Mouse (Mus musculus): ENCODE data around the gene Kif1a.

Gene Kif1a

GRCm38 (mm10) chr1:93026600-93026999 is 75.2 kb downstream of the Kif1a start:
- DNase-seq (ENCODE audit: low spot score in 2 of 2) = no peak

- no peak for DNase-seq (ENCODE audit: low spot score in 2 of 2)
Observed at GRCm38 (mm10) chr1:93020602-93021001, 81.1 kb downstream of the Kif1a start.

GRCm38 (mm10) chr1:93018716-93019115 is 83.0 kb downstream of the Kif1a start:
- DNase-seq (ENCODE audit: low spot score in 2 of 2) = no peak

GRCm38 (mm10) chr1:93015136-93015535 is 86.6 kb downstream of the Kif1a start:
- DNase-seq (ENCODE audit: low spot score in 2 of 2) = no peak

- DNase-seq (ENCODE audit: low spot score in 2 of 2) = peak; percentile 49 to 73
Observed at GRCm38 (mm10) chr1:93014460-93014859, 87.3 kb downstream of the Kif1a start.

- DNase-seq (ENCODE audit: low spot score in 2 of 2) = peak in 1 of 2 experiments; percentile 3
Observed at GRCm38 (mm10) chr1:93013367-93013766, 88.4 kb downstream of the Kif1a start.

- DNase-seq (ENCODE audit: low spot score in 2 of 2) = peak in 1 of 2 experiments; percentile 2
Observed at GRCm38 (mm10) chr1:93012103-93012585, 89.6 kb downstream of the Kif1a start.

- DNase-seq (ENCODE audit: low spot score in 2 of 2) = no peak
Observed at GRCm38 (mm10) chr1:93010731-93011130, 91.0 kb downstream of the Kif1a start.

GRCm38 (mm10) chr1:93009196-93009595 is 92.6 kb downstream of the Kif1a start:
- DNase-seq (ENCODE audit: low spot score in 2 of 2) = no peak

- no peak for DNase-seq (ENCODE audit: low spot score in 2 of 2)
Observed at GRCm38 (mm10) chr1:93006061-93006460, 95.7 kb downstream of the Kif1a start, which contains the start of gene Aqp12. TSS of gene Aqp12 (plus strand) at chr1:93006334.

GRCm38 (mm10) chr1:92992880-92993279 is 108.9 kb downstream of the Kif1a start:
- DNase-seq (ENCODE audit: low spot score in 2 of 2) = no peak

GRCm38 (mm10) chr1:92992214-92992855 is 109.4 kb downstream of the Kif1a start:
- DNase-seq (ENCODE audit: low spot score in 2 of 2) = no peak

- DNase-seq (ENCODE audit: low spot score in 2 of 2) = no peak
Observed at GRCm38 (mm10) chr1:92989891-92990290, 111.9 kb downstream of the Kif1a start.

GRCm38 (mm10) chr1:92988894-92989293 is 112.9 kb downstream of the Kif1a start:
- DNase-seq (ENCODE audit: low spot score in 2 of 2) = no peak

- no peak for DNase-seq (ENCODE audit: low spot score in 2 of 2)
Observed at GRCm38 (mm10) chr1:92984999-92985398, 116.8 kb downstream of the Kif1a start.

- DNase-seq (ENCODE audit: low spot score in 2 of 2) = no peak
Observed at GRCm38 (mm10) chr1:92982931-92983605, 118.7 kb downstream of the Kif1a start.

GRCm38 (mm10) chr1:92981056-92981845 is 120.5 kb downstream of the Kif1a start:
- DNase-seq (ENCODE audit: low spot score in 2 of 2) = no peak

GRCm38 (mm10) chr1:92979073-92979602 is 122.6 kb downstream of the Kif1a start:
- no peak for DNase-seq (ENCODE audit: low spot score in 2 of 2)

- DNase-seq (ENCODE audit: low spot score in 2 of 2) = no peak
Observed at GRCm38 (mm10) chr1:92978645-92979044, 123.1 kb downstream of the Kif1a start.

GRCm38 (mm10) chr1:92976141-92976566 is 125.6 kb downstream of the Kif1a start:
- DNase-seq (ENCODE audit: low spot score in 2 of 2) = no peak

- DNase-seq (ENCODE audit: low spot score in 2 of 2) = peak in 1 of 2 experiments; percentile 28
Observed at GRCm38 (mm10) chr1:92972854-92973253, 128.9 kb downstream of the Kif1a start.

All from frontal cortex, postnatal 14 days (tissue).